Mouse (Mus musculus): ENCODE results near the gene Ubap1.

Gene Ubap1

DNA sequence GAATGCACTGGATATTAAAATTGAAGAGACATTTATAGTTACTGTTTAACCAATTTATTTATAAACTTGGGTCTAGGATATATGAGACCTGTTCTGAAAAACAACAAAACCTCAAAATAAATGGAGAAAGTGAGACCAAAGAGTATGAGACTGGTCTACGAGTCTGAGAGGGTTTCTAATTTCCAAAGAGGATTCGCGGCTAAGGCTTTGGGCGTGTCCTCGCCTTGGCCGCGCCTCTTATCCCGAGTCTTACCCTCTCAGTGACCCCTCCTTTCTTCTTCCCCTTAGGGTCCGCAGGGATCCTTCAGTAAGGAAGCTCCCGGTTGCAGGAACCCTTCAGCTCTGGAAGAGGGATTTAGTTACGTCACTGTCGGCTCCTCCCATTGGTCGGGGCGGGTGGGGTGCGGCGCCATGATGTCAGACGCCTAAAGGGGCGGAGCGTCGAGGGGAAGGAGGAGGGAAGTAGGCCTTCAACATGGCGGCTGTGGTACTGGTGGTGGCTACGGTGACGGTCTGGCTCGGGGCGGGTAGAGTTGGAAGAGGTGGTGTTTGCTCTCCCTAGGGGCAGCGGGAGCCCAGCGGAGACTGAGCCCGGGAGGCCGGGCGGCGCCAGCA, at the start of gene Ubap1:
Ubap1 (plus strand) TSS at position 413 of the 615 bp plus-strand sequence.
- DNase-seq (ENCODE audit: low read depth, low spot score) = peak; percentile 93
- H3K36me3 ChIP-seq (ENCODE audit: control insufficient read depth, insufficient read depth, low read length, poor library complexity, severe bottlenecking) = no peaks in the 10 kb centered on the region
- no peaks in the 10 kb centered on the region for H3K27me3 ChIP-seq (ENCODE audit: control insufficient read depth, insufficient read depth, low read length, poor library complexity, severe bottlenecking)

DNA sequence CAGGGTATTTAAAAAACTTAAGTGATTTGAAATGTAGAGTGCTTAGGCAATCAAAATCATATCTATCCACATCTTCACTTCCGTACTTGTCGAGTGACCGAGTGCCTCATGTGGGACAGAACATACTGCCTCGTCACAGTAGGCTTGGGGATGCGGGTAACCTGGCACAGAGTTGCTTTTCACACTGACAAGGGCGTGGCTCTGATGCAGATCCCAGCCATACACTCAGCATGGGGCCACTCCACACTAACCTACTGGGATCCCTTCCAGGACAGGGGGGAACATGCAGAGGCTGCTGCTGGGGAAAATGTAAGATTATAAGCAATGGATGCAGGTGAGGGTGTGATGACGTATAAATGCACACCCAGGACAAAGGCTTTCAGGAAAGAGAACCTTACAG, 45.1 kb upstream of the Ubap1 start:
- no peaks in the 10 kb centered on the region for H3K27me3 ChIP-seq (ENCODE audit: control insufficient read depth, insufficient read depth, low read length, poor library complexity, severe bottlenecking)
- peaks cover 13% of the 10 kb centered on the region for H3K36me3 ChIP-seq (ENCODE audit: control insufficient read depth, insufficient read depth, low read length, poor library complexity, severe bottlenecking)
- no peak for DNase-seq (ENCODE audit: low read depth, low spot score)

DNA sequence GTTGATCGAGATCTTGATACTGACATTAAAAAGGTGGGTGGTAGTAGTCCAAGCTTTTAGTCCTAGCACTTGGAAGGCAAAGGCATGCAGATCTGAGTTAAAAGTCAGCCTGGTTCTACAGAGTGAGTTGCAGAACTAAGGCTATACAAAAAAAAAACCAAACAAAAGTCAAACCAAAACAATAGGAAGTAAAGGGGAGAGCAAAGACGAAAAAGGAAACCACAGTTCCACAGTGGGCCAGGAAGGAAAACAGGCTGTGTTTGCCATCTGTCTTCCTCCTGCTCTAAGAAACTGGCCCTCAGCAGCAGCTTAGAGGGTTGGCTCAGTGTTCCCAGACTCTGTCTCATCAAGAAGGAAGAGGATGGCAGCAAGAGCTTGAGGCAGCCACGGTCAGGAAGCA, 44.5 kb upstream of the Ubap1 start:
- peaks cover 13% of the 10 kb centered on the region for H3K36me3 ChIP-seq (ENCODE audit: control insufficient read depth, insufficient read depth, low read length, poor library complexity, severe bottlenecking)
- DNase-seq (ENCODE audit: low read depth, low spot score) = no peak

DNA sequence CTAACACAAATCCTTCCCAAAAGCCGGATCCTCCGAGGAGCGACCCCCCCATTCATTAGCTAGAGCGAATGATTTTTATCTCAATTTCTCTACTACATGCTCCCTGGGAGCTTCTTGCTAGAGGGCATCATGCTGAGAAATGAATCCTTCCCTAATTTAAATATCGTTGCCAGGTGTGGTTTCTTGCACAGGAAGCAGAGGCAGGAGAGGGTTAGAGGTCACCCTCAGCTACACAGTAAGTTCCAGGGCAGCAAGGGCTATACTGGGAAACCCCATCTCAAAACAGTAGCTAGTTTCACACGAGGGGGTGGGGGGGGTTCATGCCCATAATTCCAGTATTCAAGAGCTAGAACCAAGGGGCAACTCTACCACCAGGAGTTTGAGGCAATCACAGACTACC, 41.4 kb upstream of the Ubap1 start:
- peak; percentile 65 for DNase-seq (ENCODE audit: low read depth, low spot score)
- Histone ChIP-seq H3K27me3 (ENCODE audit: control insufficient read depth, insufficient read depth, low read length, poor library complexity, severe bottlenecking) (no peaks in the 10 kb centered on the region), H3K36me3 (ENCODE audit: control insufficient read depth, insufficient read depth, low read length, poor library complexity, severe bottlenecking) (peaks cover 4% of the 10 kb centered on the region)

More for the DNA sequence above, 44.5 kb upstream of the Ubap1 start:
- H3K27me3 ChIP-seq (ENCODE audit: control insufficient read depth, insufficient read depth, low read length, poor library complexity, severe bottlenecking) = no peaks in the 10 kb centered on the region

DNA sequence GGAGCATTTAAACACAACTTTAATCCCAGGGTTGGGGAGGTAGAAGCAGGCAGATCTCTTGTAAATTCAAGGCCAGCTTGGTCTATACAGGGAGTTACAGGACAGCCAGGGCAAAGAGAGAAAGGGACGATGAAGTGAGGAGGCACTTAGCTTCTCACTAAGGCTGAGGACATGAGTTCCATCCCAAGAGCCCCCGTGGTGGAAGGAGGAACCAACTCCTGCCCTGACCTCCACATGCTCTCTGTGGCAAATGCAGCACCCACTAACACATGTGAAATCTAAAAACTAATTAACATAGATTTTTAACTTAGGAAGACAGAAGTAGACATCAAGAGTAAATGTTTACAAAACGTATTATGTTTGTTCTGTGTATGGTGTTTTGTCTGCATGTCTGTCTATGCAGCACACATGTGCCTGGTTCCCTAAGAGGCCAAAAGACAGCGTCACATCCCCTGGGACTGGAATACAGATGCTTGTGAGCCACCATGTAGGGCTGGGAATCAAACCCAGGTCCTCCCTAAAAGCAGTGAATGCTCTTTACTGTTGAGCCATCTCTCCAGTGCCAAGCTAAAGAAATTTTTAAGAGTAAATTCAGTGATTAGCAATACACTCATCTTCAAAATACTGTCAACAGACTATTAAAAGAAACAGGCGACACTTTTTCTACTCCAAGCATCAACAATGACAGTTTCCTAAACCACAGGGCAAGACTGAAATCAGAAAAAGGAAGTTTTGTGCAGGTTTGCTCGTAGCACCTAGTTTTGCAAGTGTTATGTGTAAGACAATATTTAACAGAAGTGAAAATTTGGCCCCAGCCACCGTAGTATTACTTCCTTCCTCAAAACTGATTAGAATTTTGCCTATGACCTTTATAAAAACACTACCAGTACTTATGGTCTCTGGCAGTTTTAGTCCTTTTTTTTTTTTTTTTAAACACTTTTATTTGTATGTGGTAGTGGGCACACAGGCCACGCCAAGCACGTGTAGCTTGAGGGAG, 37.9 kb upstream of the Ubap1 start:
- peak; percentile 90 for DNase-seq (ENCODE audit: low read depth, low spot score)
- Histone ChIP-seq H3K36me3 (ENCODE audit: control insufficient read depth, insufficient read depth, low read length, poor library complexity, severe bottlenecking) (peaks cover 5% of the 10 kb centered on the region), H3K27me3 (ENCODE audit: control insufficient read depth, insufficient read depth, low read length, poor library complexity, severe bottlenecking) (no peaks in the 10 kb centered on the region)

DNA sequence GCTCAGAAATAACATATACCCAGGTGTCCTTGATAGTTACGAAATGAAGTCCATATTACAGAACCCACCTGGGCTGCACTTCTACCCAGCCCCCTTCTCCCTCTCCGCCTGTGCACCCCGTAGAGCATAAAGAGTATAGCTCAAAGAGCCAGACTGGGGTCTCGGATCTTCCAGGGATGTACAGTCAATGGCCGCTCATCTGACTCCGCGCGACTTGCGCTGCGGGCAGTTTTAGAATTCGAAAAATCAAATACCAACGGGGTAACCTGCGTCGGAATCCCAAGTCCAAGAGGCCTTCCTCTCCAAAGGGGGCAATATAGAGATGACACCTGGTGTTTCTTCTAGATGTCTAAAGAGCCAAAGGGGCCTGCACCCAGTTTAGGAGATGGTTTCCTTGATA, 35.1 kb upstream of the Ubap1 start:
- DNase-seq (ENCODE audit: low read depth, low spot score) = no peak
- Histone ChIP-seq H3K36me3 (ENCODE audit: control insufficient read depth, insufficient read depth, low read length, poor library complexity, severe bottlenecking) (peaks cover 4% of the 10 kb centered on the region), H3K27me3 (ENCODE audit: control insufficient read depth, insufficient read depth, low read length, poor library complexity, severe bottlenecking) (no peaks in the 10 kb centered on the region)

DNA sequence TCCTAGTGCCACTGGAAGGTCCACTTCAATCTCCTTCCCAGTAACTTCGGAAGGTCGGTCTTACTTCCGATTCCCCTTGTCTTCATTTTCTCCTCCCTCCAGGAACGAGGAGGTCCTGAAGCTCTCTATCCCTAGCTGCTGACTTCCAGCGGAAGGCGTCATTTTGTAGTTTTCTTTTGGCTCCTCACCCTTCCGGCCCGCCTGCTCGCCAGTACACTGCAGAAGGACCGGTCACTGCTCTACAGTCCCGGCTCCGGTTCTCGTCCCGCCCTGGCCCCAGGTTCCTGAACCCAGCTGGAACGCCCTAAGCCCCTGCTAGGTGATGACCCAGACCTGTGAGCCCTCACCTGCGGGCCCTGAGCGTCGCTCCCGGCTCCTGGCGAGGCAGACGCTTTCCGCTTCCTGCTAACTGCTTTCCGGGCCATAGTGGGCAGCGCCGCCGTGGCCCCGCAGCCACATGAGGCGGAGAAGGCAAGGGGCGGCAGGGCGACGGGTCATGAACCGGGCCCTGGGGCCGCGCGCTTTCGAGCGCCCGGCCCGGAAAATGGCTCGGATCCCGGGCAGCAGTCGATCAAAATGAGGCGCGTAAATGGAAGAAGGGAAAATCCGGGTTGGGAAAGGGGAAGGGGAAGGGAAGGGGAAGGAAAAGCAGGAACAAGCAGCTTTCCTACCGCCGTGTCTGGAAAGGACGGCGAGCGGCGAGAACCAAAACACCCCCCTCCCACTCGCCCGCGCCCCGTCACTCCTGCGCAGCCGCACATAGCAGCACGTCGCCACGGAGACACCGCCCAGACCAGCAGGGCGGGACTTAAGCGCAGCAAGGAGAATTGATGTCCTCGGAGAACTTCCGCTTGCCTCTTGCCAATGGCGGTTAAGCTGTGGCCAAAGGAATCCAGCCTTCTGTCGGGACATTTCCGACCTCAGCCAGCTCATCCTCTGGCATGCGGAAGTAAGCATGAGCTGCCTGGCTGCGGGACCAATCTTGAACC, 34.4 kb upstream of the Ubap1 start, which contains the start of gene Dcaf12:
Dcaf12 (minus strand) TSS at position 749 of the 989 bp plus-strand sequence.
- H3K27me3 ChIP-seq (ENCODE audit: control insufficient read depth, insufficient read depth, low read length, poor library complexity, severe bottlenecking) = no peaks in the 10 kb centered on the region
- peaks cover 4% of the 10 kb centered on the region for H3K36me3 ChIP-seq (ENCODE audit: control insufficient read depth, insufficient read depth, low read length, poor library complexity, severe bottlenecking)
- DNase-seq (ENCODE audit: low read depth, low spot score) = peak; percentile 94

DNA sequence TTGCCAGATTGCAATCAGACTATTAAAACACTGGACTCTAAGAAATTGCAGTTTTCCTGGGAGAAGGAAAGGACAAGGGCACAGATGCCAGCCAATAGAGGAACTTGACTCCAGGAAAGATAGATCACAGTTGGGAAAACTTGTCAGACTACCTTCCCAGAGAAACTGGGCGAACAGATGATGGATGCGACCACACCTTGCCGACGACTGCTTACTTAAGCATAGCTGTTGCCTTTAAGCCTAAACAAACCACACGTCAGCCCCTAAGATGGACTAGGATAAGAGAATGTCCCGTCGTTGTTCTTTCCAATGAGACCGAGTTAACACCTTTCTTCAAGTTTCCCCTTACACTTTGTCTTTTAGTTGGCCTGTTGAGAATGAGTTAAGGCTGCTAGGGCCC, 33.6 kb upstream of the Ubap1 start:
- no peak for DNase-seq (ENCODE audit: low read depth, low spot score)
- peaks cover 1% of the 10 kb centered on the region for H3K36me3 ChIP-seq (ENCODE audit: control insufficient read depth, insufficient read depth, low read length, poor library complexity, severe bottlenecking)
- no peaks in the 10 kb centered on the region for H3K27me3 ChIP-seq (ENCODE audit: control insufficient read depth, insufficient read depth, low read length, poor library complexity, severe bottlenecking)

DNA sequence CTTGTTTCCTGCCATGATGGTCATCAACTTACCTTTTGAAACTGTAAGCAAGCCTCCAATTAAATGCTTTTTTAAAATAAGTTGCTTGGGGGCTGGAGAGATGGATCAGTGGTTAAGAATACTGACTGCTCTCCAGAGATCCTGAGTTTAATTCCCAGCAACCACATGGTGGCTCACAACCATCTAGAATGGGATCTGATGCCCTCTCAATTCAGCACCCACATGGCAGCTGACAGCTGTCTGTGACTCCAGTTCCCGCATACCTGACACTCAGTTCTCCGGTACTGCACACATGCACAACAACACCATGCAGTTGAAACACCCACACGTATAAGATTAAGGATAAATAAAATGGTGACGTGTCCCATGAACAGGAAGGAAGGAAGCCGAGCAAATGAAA, 30.5 kb upstream of the Ubap1 start:
- H3K27me3 ChIP-seq (ENCODE audit: control insufficient read depth, insufficient read depth, low read length, poor library complexity, severe bottlenecking) = no peaks in the 10 kb centered on the region
- no peak for DNase-seq (ENCODE audit: low read depth, low spot score)
- no peaks in the 10 kb centered on the region for H3K36me3 ChIP-seq (ENCODE audit: control insufficient read depth, insufficient read depth, low read length, poor library complexity, severe bottlenecking)

DNA sequence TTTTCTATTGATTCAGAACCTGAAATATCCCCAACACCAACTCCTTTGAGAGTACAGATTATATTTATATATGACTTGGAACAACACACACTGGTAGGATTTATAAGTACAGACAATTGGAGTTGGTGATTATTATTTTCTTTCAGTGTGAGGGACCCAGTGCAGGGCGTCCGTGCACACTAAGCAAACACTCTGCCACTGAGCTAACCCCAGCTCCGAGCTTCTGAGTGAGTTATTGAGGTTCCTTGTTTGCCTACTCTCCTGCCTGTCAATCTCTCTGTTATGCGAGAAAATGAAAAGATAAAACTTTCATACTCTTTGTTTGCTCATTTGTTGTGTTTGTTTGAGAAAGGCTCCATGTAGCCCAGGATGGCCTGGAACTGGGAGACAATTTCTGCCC, 27.8 kb upstream of the Ubap1 start:
- DNase-seq (ENCODE audit: low read depth, low spot score) = no peak
- H3K36me3 ChIP-seq (ENCODE audit: control insufficient read depth, insufficient read depth, low read length, poor library complexity, severe bottlenecking) = no peaks in the 10 kb centered on the region
- no peaks in the 10 kb centered on the region for H3K27me3 ChIP-seq (ENCODE audit: control insufficient read depth, insufficient read depth, low read length, poor library complexity, severe bottlenecking)

DNA sequence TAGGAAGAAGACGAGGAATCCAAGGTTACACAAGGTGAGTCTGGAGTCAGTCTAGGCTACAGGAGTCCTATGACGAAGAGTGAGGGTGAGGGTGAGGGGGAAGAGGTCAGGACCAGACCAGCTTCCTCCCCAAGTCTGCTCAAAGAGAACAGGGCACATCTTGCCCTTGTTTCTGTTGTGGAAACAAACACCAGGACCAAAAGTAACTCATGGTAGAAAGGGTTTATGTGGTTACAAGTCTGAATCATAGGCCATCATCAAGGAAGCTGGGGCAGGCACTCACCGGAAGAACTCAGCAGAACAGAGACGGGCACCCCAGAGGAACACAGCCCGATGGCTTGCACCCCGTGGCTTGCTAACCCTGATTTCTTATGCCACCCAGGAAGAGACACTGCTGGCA, 21.9 kb upstream of the Ubap1 start:
- Histone ChIP-seq H3K36me3 (ENCODE audit: control insufficient read depth, insufficient read depth, low read length, poor library complexity, severe bottlenecking) (no peaks in the 10 kb centered on the region), H3K27me3 (ENCODE audit: control insufficient read depth, insufficient read depth, low read length, poor library complexity, severe bottlenecking) (no peaks in the 10 kb centered on the region)
- no peak for DNase-seq (ENCODE audit: low read depth, low spot score)

DNA sequence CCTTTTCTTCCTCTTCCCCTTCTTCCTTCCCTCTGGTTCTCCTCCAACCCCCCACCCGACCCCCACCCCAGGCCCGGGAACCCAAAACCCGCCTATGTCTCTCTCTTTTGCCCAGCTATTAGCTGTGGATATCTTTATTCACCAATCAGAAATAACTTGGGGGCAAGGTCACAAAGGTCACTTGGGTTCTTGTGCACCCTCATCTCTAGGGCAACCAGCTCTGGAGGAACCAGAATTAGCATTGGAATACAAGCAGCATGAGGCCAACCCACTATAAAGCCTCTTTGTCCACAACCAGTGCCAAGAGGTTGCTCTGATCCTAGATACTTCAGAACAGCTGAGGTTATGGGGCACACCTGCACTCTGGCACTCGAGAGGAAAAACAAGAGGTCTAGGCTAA, 19.3 kb upstream of the Ubap1 start:
- H3K36me3 ChIP-seq (ENCODE audit: control insufficient read depth, insufficient read depth, low read length, poor library complexity, severe bottlenecking) = no peaks in the 10 kb centered on the region
- DNase-seq (ENCODE audit: low read depth, low spot score) = no peak
- H3K27me3 ChIP-seq (ENCODE audit: control insufficient read depth, insufficient read depth, low read length, poor library complexity, severe bottlenecking) = no peaks in the 10 kb centered on the region

DNA sequence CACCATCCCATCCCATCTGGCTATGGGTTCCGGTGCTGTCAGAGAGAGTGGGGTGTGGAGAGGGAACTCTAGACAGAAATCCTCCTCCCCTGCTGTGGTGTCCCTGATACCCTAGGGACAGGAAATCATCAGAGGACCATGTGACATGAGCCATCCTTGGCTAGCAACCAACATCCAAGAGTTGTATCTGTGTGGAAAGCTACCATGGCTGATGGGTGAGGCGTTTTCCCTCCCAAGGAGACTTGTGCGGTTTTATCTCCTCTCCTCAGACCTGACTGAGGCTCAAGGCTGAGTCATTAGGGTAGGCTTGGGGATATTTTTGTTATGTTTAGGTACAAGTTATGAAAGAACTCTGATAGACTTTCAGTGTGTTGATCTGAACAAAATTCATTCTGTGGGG, 17.7 kb upstream of the Ubap1 start:
- no peak for DNase-seq (ENCODE audit: low read depth, low spot score)

DNA sequence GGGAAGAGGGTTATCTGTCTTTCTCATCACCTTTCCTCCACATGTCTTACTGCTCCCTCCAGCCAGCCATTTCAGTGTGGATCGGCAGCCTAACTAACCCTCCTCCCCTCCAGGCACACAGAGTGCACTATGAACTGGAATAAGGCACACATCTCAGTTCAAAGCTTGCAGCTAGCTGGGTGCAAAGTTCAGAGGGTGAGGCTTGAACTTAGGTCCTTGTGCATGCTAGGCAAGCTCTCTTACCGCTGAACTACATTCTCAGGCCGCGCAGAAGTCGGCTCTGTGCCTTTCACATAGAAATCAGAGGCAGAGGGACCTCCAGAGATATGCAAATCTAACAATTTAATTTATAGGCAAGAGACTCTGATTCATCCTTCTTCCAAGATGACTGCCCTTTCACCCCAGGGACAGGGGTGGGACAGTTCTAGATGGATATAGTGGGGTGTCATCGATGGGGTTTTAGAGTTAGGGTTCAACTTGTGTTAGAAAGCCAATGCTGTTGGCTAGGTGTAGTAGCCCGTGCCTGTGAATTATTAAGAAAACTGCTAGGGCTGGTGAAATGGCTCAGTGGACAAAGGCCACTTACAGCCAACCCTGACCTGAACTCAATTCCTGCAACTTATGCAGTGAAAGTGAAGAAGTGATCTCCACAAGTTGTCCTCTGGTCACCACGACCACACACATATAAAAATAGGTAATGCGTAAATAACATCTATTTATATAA, 16.9 kb upstream of the Ubap1 start:
- H3K36me3 ChIP-seq (ENCODE audit: control insufficient read depth, insufficient read depth, low read length, poor library complexity, severe bottlenecking) = no peaks in the 10 kb centered on the region
- no peak for DNase-seq (ENCODE audit: low read depth, low spot score)
- no peaks in the 10 kb centered on the region for H3K27me3 ChIP-seq (ENCODE audit: control insufficient read depth, insufficient read depth, low read length, poor library complexity, severe bottlenecking)

More for the DNA sequence above, 17.7 kb upstream of the Ubap1 start:
- Histone ChIP-seq H3K36me3 (ENCODE audit: control insufficient read depth, insufficient read depth, low read length, poor library complexity, severe bottlenecking) (no peaks in the 10 kb centered on the region), H3K27me3 (ENCODE audit: control insufficient read depth, insufficient read depth, low read length, poor library complexity, severe bottlenecking) (no peaks in the 10 kb centered on the region)
